Mouse (Mus musculus): ENCODE results near the gene Pex1.
"Not testable (repeated sequence)": the region's sequence is repeated elsewhere in the genome, so short reads cannot be mapped to it uniquely, and the experiment has no call there.

Gene Pex1

GRCm38 (mm10) chr5:3595693-3596398, at the start of gene Pex1:
Pex1 (plus strand) TSS chr5:3596066.
- DNase-seq = peak; percentile 92

- DNase-seq = no peak
Measured at GRCm38 (mm10) chr5:3546226-3546625, 49.6 kb upstream of the Pex1 start.

GRCm38 (mm10) chr5:3551481-3551880, 44.4 kb upstream of the Pex1 start:
- no peak for DNase-seq

GRCm38 (mm10) chr5:3554198-3554597, 41.7 kb upstream of the Pex1 start:
- DNase-seq = no peak

- no peak for DNase-seq
Measured at GRCm38 (mm10) chr5:3571266-3571665, 24.6 kb upstream of the Pex1 start, which contains the start of gene 1700109H08Rik. 1700109H08Rik (plus strand) TSS chr5:3571566.

GRCm38 (mm10) chr5:3574825-3575224, 21.0 kb upstream of the Pex1 start:
- no peak for DNase-seq

DNA sequence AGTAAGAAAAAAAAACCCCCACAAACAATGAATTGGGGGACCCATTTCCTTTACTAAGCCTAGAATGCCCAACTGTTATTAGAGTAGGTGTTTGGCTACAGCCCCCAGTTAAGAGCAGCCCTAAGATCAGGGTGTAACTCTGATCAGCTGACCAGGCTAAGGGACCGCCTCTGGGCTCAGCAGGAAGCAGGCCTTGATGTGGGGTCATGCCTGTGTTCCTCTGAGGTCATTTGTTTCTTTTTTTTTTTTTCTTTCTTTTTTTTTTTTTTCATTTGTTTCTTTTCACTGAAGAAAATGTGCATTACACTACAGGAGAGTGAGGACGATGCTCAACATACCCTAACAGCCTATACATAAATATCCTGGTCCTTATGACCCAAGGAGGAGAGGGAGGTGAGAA, 17.9 kb upstream of the Pex1 start:
- no peak for DNase-seq

DNA sequence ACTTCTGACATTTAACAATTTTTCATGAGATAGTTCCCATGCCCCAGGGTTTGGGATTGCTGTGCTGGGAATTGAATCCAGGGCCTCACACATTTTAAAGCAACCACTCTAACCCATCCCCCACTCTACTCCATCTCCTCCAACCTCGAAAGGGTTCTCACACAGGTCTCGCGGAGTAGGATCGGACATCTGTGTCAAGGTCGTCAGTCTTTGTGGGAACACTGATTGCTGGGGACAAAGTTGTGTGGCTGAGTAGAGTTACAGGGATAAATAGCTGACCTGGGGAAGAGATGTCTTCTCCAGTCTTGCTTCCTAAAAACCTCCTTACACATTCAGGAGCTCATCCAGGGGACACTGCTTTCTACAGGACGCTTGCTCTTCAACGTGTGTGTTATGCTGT, 16.8 kb upstream of the Pex1 start:
- no peak for DNase-seq

- peak; percentile 79 for DNase-seq
Measured at GRCm38 (mm10) chr5:3596399-3596766, 517 bp downstream of the Pex1 start, which contains the start of gene Rbm48. Rbm48 (minus strand) TSS chr5:3596585.

GRCm38 (mm10) chr5:3597171-3597570, 1.3 kb downstream of the Pex1 start:
- DNase-seq = no peak

GRCm38 (mm10) chr5:3598766-3599165, 2.9 kb downstream of the Pex1 start:
- DNase-seq = no peak

GRCm38 (mm10) chr5:3600298-3600697, 4.4 kb downstream of the Pex1 start:
- no peak for DNase-seq

DNA sequence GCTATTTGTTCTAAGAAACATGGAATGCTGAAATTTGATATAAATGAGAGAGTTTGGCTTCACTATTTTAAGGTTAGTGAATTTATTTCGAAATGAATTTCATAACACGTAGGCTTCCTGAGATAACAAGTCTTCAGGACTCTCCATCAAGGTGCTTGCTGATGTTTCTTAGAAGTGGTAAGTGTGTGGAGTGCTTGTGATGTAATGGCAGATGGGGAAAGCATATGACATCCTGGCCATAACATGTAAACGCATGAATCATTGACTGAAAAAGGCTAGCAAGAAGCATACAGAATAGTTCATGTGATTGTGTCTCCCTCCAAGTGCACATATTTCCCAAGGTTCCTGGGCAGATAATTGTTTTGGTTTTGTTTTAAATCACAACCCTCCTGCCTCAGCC, 4.9 kb downstream of the Pex1 start:
- DNase-seq = no peak

DNA sequence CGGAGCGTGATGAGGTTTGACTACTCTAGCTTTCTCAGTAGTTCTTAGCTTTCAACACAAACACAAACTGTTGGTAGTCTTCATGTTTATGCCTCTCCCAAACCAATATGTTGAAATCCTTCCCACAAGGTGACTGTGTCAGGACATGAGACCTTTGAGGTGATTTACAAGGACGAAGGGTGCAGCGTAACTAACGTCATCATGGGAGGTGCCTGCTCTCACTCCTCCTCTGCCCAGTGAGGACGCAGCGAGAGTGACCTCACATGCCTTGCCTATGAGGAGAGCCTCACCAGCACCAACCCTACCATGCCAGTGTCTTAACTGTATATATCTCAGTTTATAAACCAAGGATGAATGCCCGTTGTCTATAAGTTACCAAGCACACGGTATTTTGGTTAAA, 11.2 kb downstream of the Pex1 start:
- DNase-seq = no peak

GRCm38 (mm10) chr5:3609241-3609640, 13.4 kb downstream of the Pex1 start:
- no peak for DNase-seq

DNA sequence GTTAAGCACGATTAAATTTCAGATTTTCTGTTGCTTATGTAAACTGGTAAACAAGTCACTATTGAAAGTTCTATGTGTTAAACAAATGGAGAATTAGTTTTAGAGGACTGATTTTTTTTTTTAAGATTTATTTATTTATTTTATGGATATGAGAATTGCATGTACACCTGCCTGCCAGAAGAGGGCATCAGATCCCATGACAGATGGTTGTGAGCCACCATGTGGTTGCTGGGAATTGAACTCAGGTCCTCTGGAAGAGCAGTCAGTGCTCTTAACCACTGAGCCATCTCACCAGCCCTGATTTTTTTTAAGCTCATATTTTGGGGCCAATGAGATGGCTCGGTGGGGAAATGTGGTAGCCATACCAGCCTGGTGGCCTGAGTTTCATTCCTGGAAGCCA, 16.0 kb downstream of the Pex1 start:
- DNase-seq = not testable (repeated sequence)

GRCm38 (mm10) chr5:3620486-3620885, 24.6 kb downstream of the Pex1 start:
- DNase-seq = peak; percentile 64

DNA sequence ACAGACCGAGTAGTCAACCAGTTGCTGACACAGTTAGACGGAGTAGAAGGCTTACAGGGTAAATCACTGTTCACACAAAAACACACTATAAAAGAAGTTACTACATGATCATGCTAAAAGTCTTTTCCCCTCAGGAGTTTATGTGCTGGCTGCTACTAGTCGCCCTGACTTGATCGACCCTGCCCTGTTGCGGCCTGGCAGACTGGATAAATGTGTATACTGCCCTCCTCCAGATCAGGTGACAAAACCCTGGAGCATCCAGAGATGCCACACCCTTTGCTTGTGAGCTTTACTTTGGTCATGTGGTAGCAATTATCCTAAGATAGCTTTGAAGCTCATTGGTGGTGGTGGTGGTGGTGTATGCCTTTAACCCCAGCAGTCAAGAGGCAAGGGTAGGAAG, 34.2 kb downstream of the Pex1 start:
- no peak for DNase-seq

DNA sequence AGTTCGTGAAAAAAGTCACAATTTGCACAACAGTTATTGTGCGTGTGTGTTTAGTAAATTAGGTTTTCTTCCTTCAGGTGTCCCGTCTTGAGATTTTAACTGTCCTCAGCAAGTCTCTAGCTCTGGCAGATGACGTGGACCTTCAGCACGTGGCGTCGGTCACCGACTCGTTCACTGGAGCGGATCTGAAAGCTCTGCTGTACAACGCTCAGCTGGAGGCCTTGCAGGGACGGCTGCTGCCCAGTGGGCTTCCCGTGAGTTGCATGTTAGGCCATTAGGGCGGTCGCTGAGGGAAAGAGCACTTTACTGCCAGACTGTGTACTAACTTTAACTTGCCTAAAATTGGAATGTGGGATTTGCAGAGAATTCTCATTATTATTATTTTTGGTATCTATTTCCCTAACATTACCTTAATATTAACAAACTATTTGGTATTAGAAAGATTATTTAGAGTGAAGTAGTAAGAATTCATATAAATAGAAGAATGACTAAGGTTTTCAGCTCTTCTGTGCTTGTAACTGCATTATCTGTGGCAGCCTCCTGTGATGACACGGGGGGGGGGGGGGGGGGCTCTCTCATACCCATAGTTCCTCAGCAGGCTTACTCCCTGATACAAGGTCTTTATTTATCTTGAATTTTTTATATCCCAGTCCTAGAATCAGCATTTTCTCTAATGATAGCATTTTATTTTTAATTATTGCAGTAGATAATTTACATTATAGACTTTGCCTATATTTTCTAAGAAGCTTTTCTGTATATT, 35.8 kb downstream of the Pex1 start:
- no peak for DNase-seq

GRCm38 (mm10) chr5:3632285-3632684, 36.4 kb downstream of the Pex1 start:
- DNase-seq = no peak

GRCm38 (mm10) chr5:3633315-3633714, 37.4 kb downstream of the Pex1 start:
- DNase-seq = no peak

DNA sequence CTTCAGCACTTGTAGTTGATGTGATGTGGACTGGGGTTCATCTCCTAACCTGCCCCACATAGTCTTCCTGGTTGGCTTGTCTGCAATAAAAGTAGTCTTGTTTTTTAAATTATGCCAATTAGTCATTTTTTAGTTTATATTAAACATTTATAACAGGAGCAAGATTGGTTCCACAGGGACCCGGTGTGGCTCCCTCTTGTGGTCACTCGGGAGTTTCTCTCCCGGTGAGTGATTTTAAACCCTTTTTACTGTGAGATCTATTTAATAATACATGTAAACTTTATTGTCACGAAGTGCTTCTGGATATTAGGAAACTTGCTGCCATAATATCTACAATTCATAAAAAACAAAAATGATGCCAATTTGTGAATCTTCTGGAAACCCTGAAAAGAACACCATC, 38.1 kb downstream of the Pex1 start:
- no peak for DNase-seq

GRCm38 (mm10) chr5:3635286-3635685, 39.4 kb downstream of the Pex1 start:
- no peak for DNase-seq

DNA sequence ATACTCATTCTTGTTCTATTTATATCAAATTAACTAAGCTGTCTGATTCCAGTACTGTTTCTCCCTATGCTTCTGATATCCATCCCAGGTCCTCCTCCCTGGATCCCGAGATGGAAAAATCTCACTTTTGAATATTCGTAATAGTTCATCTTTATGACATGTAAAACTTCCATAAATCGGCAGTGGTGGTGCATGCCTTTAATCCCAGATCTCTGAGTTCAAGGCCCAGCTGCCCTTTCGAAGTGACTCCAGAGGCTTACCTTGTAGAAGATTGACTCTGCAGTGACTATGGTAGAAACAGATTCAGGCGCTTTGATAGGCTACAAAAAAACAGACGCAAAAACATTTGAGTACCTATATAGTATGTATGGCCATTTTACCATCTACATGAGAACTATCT, 48.8 kb downstream of the Pex1 start:
- no peak for DNase-seq

DNA sequence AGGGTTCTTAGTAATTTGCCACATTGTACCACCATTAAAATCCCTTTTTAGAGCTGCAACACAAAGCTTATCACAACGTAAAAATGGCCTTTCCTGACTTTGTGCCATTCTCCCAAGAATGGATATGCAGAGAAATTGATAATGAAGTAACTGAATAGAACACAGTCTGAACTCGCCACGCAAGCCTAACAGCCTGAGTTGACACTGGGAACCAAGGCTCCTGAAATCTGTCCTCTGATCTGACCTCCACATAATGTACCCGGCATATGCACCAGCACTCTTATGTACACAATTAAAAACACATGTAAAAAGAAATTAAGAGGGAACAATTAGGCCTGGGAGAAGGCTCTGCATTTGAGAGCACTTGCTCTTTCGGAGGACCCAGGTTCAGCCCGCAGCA, 49.5 kb downstream of the Pex1 start:
- DNase-seq = no peak
